Mouse (Mus musculus): ENCODE measurements at regions not wholly inside any gene's neighbourhood (a gene's known extent, or its start where the extent isn't known, plus 50 kb on each side); places are given as distances from the start of the nearest gene placed in this dataset.

GRCm38 (mm10) chrX:57869648-57870047, 152.9 kb upstream of the Zic3 start:
- DNase-seq (ENCODE audit: low spot score in 2 of 2) = no peak
- intact Hi-C loops (cut with DNase I) = no loop called here

GRCm38 (mm10) chrX:57916705-57917104, 105.8 kb upstream of the Zic3 start:
- DNase-seq (ENCODE audit: low spot score in 2 of 2) = no peak
- intact Hi-C loops (cut with DNase I) = no loop called here

- intact Hi-C loops (cut with DNase I) = no loop called here
- no peak for DNase-seq (ENCODE audit: low spot score in 2 of 2)
Measured at GRCm38 (mm10) chrX:57917441-57918145, 104.9 kb upstream of the Zic3 start.

GRCm38 (mm10) chrX:57918181-57919115, 104.1 kb upstream of the Zic3 start:
- no peak for DNase-seq (ENCODE audit: low spot score in 2 of 2)
- intact Hi-C loops (cut with DNase I) = no loop called here

GRCm38 (mm10) chrX:57919886-57920285, 102.6 kb upstream of the Zic3 start:
- intact Hi-C loops (cut with DNase I) = loop anchor here (2.0 to 10.0 kb wide), 3 partner anchors 97 to 455 kb away; no protein-coding TSS in a partner anchor
- DNase-seq (ENCODE audit: low spot score in 2 of 2) = no peak

- no peak for DNase-seq (ENCODE audit: low spot score in 2 of 2)
- intact Hi-C loops (cut with DNase I) = loop anchor here (2.0 to 10.0 kb wide), 3 partner anchors 97 to 454 kb away; no protein-coding TSS in a partner anchor
Measured at GRCm38 (mm10) chrX:57920376-57920775, 102.1 kb upstream of the Zic3 start.

GRCm38 (mm10) chrX:57921294-57921693, 101.2 kb upstream of the Zic3 start:
- intact Hi-C loops (cut with DNase I) = loop anchor here (2.0 to 10.0 kb wide), 3 partner anchors 96 to 454 kb away; no protein-coding TSS in a partner anchor
- no peak for DNase-seq (ENCODE audit: low spot score in 2 of 2)

GRCm38 (mm10) chrX:57921821-57922449, 100.6 kb upstream of the Zic3 start:
- intact Hi-C loops (cut with DNase I) = loop anchor here (2.0 to 10.0 kb wide), 3 partner anchors 95 to 453 kb away; no protein-coding TSS in a partner anchor
- no peak for DNase-seq (ENCODE audit: low spot score in 2 of 2)

- no peak for DNase-seq (ENCODE audit: low spot score in 2 of 2)
- intact Hi-C loops (cut with DNase I) = loop anchor here (5.0 to 10.0 kb wide), 2 partner anchors 93 to 451 kb away; no protein-coding TSS in a partner anchor
Measured at GRCm38 (mm10) chrX:57923836-57924235, 98.7 kb upstream of the Zic3 start.

GRCm38 (mm10) chrX:57935621-57936020, 86.9 kb upstream of the Zic3 start:
- intact Hi-C loops (cut with DNase I) = no loop called here
- DNase-seq (ENCODE audit: low spot score in 2 of 2) = no peak

GRCm38 (mm10) chrX:57938248-57938836, 84.2 kb upstream of the Zic3 start:
- intact Hi-C loops (cut with DNase I) = no loop called here
- no peak for DNase-seq (ENCODE audit: low spot score in 2 of 2)

GRCm38 (mm10) chrX:57950896-57951295, 71.6 kb upstream of the Zic3 start:
- DNase-seq (ENCODE audit: low spot score in 2 of 2) = no peak
- intact Hi-C loops (cut with DNase I) = no loop called here

GRCm38 (mm10) chrX:57951301-57951700, 71.2 kb upstream of the Zic3 start:
- no peak for DNase-seq (ENCODE audit: low spot score in 2 of 2)
- intact Hi-C loops (cut with DNase I) = no loop called here

GRCm38 (mm10) chrX:57954594-57955185, 67.8 kb upstream of the Zic3 start:
- no peak for DNase-seq (ENCODE audit: low spot score in 2 of 2)
- intact Hi-C loops (cut with DNase I) = no loop called here
